Mouse (Mus musculus): Measurements from ENCODE around the gene Popdc2.

GRCm38 (mm10) chr16:38400311-38400960 is 38.4 kb downstream of the Popdc2 start:
- no peak for TF ChIP-seq TAL1 (IDR thresholded peaks at IDR 0.05; ENCODE audit: low read length)
- no peak for TF ChIP-seq GATA1 (IDR thresholded peaks at IDR 0.05; ENCODE audit: low read length)
